ENCODE assay signal across 8 mouse cellular contexts in the genomic region with DNA sequence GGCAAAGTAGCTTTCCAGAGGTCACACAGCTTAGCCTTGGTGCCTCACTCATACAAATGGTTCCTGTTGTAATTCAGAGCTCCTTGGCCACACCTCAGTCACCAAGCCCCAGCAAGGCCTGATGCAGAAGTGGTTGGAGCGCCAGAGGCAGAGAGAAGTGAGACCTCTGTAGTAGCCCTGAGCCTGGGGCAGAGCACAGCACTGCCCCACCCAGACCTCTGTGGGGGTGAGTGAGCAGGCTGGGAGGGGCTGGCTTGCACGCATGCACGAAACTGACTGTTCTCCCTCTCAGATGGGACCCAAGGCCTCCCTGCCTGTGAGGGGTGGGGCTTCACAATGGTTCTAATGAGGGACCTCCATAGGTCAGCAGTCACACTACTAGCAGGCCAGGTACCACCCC.
DNase-seq lines count a peak whose midpoint lies in the region; ATAC-seq and TF ChIP-seq lines count a peak whose summit lies in the region.

No protein-coding gene starts in this region.

- 81% methylated on average over 3 of the region's 3 CpGs for WGBS in kidney, adult 2 months
- 62% methylated on average over 3 of the region's 3 CpGs for WGBS in limb, embryonic 10.5 days
- WGBS in midbrain, postnatal 0 days, result 78% methylated on average over 3 of the region's 3 CpGs

- TF ChIP-seq POLR2A in kidney, adult 2 months (IDR thresholded peaks at IDR 0.05; ENCODE audit: low read depth, low read length), result no peak

- H3K9me3 ChIP-seq in limb, embryonic 10.5 days (replicated peaks), result no peaks in the 10 kb centered on the region
- no peaks in the 10 kb centered on the region for H3K9me3 ChIP-seq in midbrain, postnatal 0 days (ENCODE audit: low read length)

- H3K4me2 ChIP-seq in midbrain, postnatal 0 days (ENCODE audit: low read depth, low read length, poor library complexity, severe bottlenecking), result no peak overlapping the region

- DNase-seq in kidney, adult 2 months, result no peak
- DNase-seq in kidney, postnatal 10 days, result no peak
- DNase-seq in ZHBTc4 (ENCODE audit: low read depth, low spot score), result peak; percentile 91
- no peak for DNase-seq in limb, embryonic 10.5 days (ENCODE audit: low spot score)
- no peak for DNase-seq in midbrain, postnatal 0 days (ENCODE audit: low spot score)
- no peak for DNase-seq in cerebellum, adult 18-20 months
- no peak for DNase-seq in adrenal gland, postnatal 4 days (ENCODE audit: low spot score in 2 of 2)
- DNase-seq in urinary bladder, postnatal 36 days (ENCODE audit: low spot score in 2 of 2), result no peak

- no peaks in the 10 kb centered on the region for H3K27me3 ChIP-seq in kidney, adult 2 months (replicated peaks; ENCODE audit: control insufficient read depth, insufficient read depth, low read length)
- no peaks in the 10 kb centered on the region for H3K27me3 ChIP-seq in limb, embryonic 10.5 days (ENCODE audit: low read depth, poor library complexity, severe bottlenecking)
- H3K27me3 ChIP-seq in midbrain, postnatal 0 days (ENCODE audit: insufficient read depth, low read length), result no peaks in the 10 kb centered on the region

- no peaks in the 10 kb centered on the region for H3K36me3 ChIP-seq in kidney, adult 2 months (ENCODE audit: control insufficient read depth, insufficient read depth, low read length)
- peaks cover 8% of the 10 kb centered on the region; the same call in 1 of the 2 replicates for H3K36me3 ChIP-seq in limb, embryonic 10.5 days
- no peaks in the 10 kb centered on the region for H3K36me3 ChIP-seq in midbrain, postnatal 0 days (ENCODE audit: insufficient read depth, low read length)

- H3K4me3 ChIP-seq in kidney, adult 2 months (ENCODE audit: insufficient read depth, low read depth, low read length), result no peak overlapping the region
- peak overlapping the region; percentile 35 for H3K4me3 ChIP-seq in limb, embryonic 10.5 days
- H3K4me3 ChIP-seq in midbrain, postnatal 0 days (ENCODE audit: low read depth, low read length), result no peak overlapping the region

- no peak for ATAC-seq in midbrain, postnatal 0 days (ENCODE audit: low FRiP score)

- TF ChIP-seq CTCF in kidney, adult 2 months (conservative IDR thresholded peaks at IDR 0.05; ENCODE audit: insufficient read depth, insufficient read length, low read depth, low read length), result no peak
- TF ChIP-seq CTCF in midbrain, postnatal 0 days (IDR thresholded peaks at IDR 0.05), result no peak

- no peak overlapping the region for H3K9ac ChIP-seq in midbrain, postnatal 0 days (replicated peaks; ENCODE audit: low read length, poor library complexity, severe bottlenecking)

- H3K27ac ChIP-seq in kidney, adult 2 months (ENCODE audit: insufficient read depth, low read depth, low read length), result peak overlapping the region; percentile 36; the same call in 1 of the 2 replicates
- peak overlapping the region; percentile 85 for H3K27ac ChIP-seq in limb, embryonic 10.5 days
- 0 out of 2 replicates have a peak overlapping the region, but pooled peaks have one; percentile 2 for H3K27ac ChIP-seq in midbrain, postnatal 0 days (ENCODE audit: low read depth, low read length)

- peaks cover 32% of the 10 kb centered on the region for H3K4me1 ChIP-seq in kidney, adult 2 months (ENCODE audit: control insufficient read depth, insufficient read depth, low read length)
- H3K4me1 ChIP-seq in limb, embryonic 10.5 days, result peaks cover 99% of the 10 kb centered on the region
- H3K4me1 ChIP-seq in midbrain, postnatal 0 days (ENCODE audit: insufficient read depth, low read length), result peaks cover 7% of the 10 kb centered on the region; the same call in 1 of the 2 replicates

Comparison
In these comparisons a context has a peak if more than half of its experiments do, and no peak if none do; other contexts are left out.
1. H3K27ac ChIP-seq: peak in every context shown above with its lines; median percentile 85 in limb, embryonic 10.5 days; 36 in kidney, adult 2 months; 2 in midbrain, postnatal 0 days.